ENCODE assay signal across 8 mouse cellular contexts in the genomic region with DNA sequence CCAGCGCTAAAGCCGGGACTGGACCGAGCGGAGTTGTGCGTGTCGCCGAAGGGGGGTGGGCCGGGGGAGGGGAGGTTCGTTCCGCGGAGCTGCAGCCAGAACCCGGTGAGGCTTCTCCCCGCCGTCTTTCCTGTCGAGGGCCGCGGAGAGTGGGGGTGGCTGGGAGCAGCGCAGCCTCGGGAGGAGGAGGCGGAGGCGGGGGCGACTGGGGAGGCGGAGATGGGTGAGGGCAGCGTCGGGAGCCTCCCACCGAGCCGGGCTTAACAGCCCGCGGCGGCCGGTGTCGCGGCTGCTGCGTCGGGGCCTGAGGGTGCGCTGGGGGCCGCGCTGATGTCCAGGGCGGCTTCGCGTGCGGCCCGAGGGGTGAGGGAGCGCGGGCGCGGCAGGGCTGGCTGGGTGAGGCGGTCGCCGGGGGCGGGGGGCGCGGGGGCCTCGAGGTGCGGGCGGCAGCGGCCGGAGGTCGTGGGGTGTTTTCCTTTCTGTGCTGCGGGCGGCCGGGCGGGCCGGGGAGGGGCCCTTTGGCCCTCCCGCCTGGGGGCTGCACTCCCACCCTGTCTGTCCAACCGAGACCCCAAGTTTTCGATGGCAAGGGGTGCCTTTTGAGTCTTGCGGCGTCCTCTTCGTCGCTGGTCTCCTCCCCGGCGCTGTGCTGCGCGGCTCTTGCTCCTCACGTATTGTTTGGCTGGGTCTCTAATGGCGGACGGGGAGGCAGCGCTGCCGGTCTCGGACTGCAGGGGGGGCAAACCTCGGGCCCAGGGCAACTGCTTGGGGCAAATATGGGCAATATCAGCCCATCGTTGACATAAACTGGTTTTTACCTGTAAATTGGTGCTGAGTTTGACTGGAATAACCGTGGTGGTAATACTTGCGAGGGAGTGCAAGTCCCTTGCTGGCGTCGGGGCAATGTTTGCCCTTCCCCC. TPM values are rescaled to one million over a fixed set of nuclear protein-coding genes. Genes with fewer than 3 reads are reported as not detected.
DNase-seq lines count a peak whose midpoint lies in the region; ATAC-seq lines count a peak whose summit lies in the region.
"Not testable (repeated sequence)": the region's sequence is repeated elsewhere in the genome, so short reads cannot be mapped to it uniquely, and the experiment has no call there.

A gene (plus strand): TSS at position 60 of the 920 bp plus-strand sequence.

- not testable (repeated sequence) for H3K36me3 ChIP-seq in hindbrain, embryonic 13.5 days

- peak within 1 kb of the TSS; percentile 62 for H3K4me2 ChIP-seq in hindbrain, embryonic 13.5 days

- not testable (repeated sequence) for H3K9me3 ChIP-seq in hindbrain, embryonic 13.5 days

- peak within 1 kb of the TSS; percentile 99 for H3K27ac ChIP-seq in hindbrain, embryonic 13.5 days

- peak within 1 kb of the TSS; percentile 95 for H3K9ac ChIP-seq in hindbrain, embryonic 13.5 days

- peak within 1 kb of the TSS; percentile 63 for H3K4me3 ChIP-seq in hindbrain, embryonic 13.5 days

- peaks cover 27% of the 10 kb centered on the region for H3K4me1 ChIP-seq in hindbrain, embryonic 13.5 days (replicated peaks)

- ATAC-seq in hindbrain, embryonic 13.5 days (ENCODE audit: low FRiP score) = peak; percentile 18

- WGBS in hindbrain, embryonic 13.5 days = under 1% methylated on average over 32 of the region's 87 CpGs

- H3K27me3 ChIP-seq in hindbrain, embryonic 13.5 days = not testable (repeated sequence)

- peak; percentile 82 for DNase-seq in R1 (ENCODE audit: low read depth, low spot score)
- DNase-seq in cerebellum, postnatal 25 days = peak; percentile 78 to 80
- peak; percentile 56 to 59 for DNase-seq in frontal cortex, postnatal 25 days (ENCODE audit: low spot score in 2 of 2)
- DNase-seq in layer of hippocampus, postnatal 36 days = peak; percentile 75 to 76
- peak; percentile 78 for DNase-seq in lung, postnatal 25 days (ENCODE audit: low spot score)
- DNase-seq in retina, adult 2 months (ENCODE audit: low read depth, low spot score) = peak; percentile 33
- peak; percentile 84 for DNase-seq in thymus, postnatal 25 days

RNA-seq across cellular contexts. Expression of the gene that starts here (rescaled TPM):
- polyA plus RNA-seq in hindbrain, embryonic 13.5 days (2015; fragmentation: Nextera tagmentation; extraction: Ambion mirVana) = 70.1 and 77.0 TPM in 2 replicates
- total RNA-seq in layer of hippocampus, postnatal 36 days (2021) = 100 to 1,000 TPM in 1 of 2 experiments, 10 to 100 TPM in 1; 95.1 to 101 TPM

Comparison
In these comparisons a context has a peak if more than half of its experiments do, and no peak if none do; other contexts are left out.
1. Peak in every context shown above with its lines: DNase-seq, ATAC-seq, H3K4me3 ChIP-seq and H3K27ac ChIP-seq.
2. DNase-seq: peak in every context shown above with its lines; median percentile 84 in thymus, postnatal 25 days; 82 in R1; 79 in cerebellum, postnatal 25 days; 78 in lung, postnatal 25 days; 76 in layer of hippocampus, postnatal 36 days; 58 in frontal cortex, postnatal 25 days; 33 in retina, adult 2 months.